Mouse (Mus musculus) G1E (cell line): ENCODE data around the gene 1190005I06Rik. TPM values are rescaled to one million over a fixed set of nuclear protein-coding genes. Genes with fewer than 3 reads are reported as not detected.

Experiments
- ATAC-seq: 2 replicates; pipeline ENCODE4 v1.8.0; 2016; ENCODE audit warnings: mild to moderate bottlenecking; ENCODE audit not compliant: insufficient number of reproducible peaks, poor library complexity, low FRiP score, severe bottlenecking; ENCODE audit errors: extremely low read depth
- DNase-seq: peaks from one replicate; pipeline ENCODE4 v3.0.0; 2012; ENCODE audit warnings: low spot score
- H3K27me3 ChIP-seq: 2 replicates; pipeline ENCODE4 v1.6.1; 2012; ENCODE audit warnings: mild to moderate bottlenecking, low read length, inconsistent platforms; ENCODE audit not compliant: insufficient read depth
- H3K36me3 ChIP-seq: replicated peaks from 2 replicates; pipeline ENCODE3; 2012; ENCODE audit warnings: mild to moderate bottlenecking, inconsistent platforms
- H3K4me1 ChIP-seq: 2 replicates; pipeline ENCODE4 v1.6.1; 2012; ENCODE audit warnings: low read depth, low read length, inconsistent platforms, mixed read lengths; ENCODE audit not compliant: insufficient read depth
- H3K4me3 ChIP-seq: 2 replicates; pipeline ENCODE4 v1.5.1; 2012; ENCODE audit warnings: low read depth, mild to moderate bottlenecking, inconsistent platforms, low read length, moderate library complexity, mixed read lengths
- H3K9me3 ChIP-seq: replicated peaks from 2 replicates; pipeline ENCODE4 v1.6.1; 2012; ENCODE audit warnings: inconsistent platforms
- CTCF ChIP-seq: IDR thresholded peaks from 2 replicates; pipeline ENCODE4 v1.5.1; 2012; ENCODE audit warnings: low read depth, low read length, inconsistent platforms, mixed read lengths
- GATA1 ChIP-seq: IDR thresholded peaks from 2 replicates; pipeline ENCODE4 v1.6.1; 2012; ENCODE audit warnings: borderline replicate concordance, low read length, inconsistent platforms, mixed read lengths
- GATA2 ChIP-seq: IDR thresholded peaks from 2 replicates; pipeline ENCODE4 v1.6.1; 2012; ENCODE audit warnings: low read depth, low read length, inconsistent platforms, borderline replicate concordance
- POLR2AphosphoS5 ChIP-seq: IDR thresholded peaks from 2 replicates; pipeline ENCODE4 v1.6.1; 2012; ENCODE audit warnings: low read depth, low read length, inconsistent platforms; ENCODE audit not compliant: insufficient replicate concordance
- TAL1 ChIP-seq: conservative IDR thresholded peaks from 2 replicates; pipeline ENCODE4 v1.6.1; 2012; ENCODE audit warnings: low read depth, low read length, inconsistent platforms, mixed read lengths
- polyA plus RNA-seq: library from polyadenylated mRNA; stranded (reverse); fragments of >175 nt; gene quantifications from 2 replicates; pipeline ENCODE4 v1.2.3, GENCODE M21; 2012
- total RNA-seq, 2 experiments: library from RNA; stranded (forward) in 1 of 2; stranded (reverse) in 1 of 2; fragments of 200-1000 nt in 1 of 2; fragments of >200 nt in 1 of 2; fragmentation: Nextera tagmentation in 1 of 2; gene quantifications; 2 replicates each; pipeline ENCODE4 v1.2.3; 2014 to 2017

Gene 1190005I06Rik
- total and polyA plus RNA-seq, 3 experiments, result 0.10 to 0.71 TPM; not detected in 1

- TF ChIP-seq GATA2, result no peak
- no peak for TF ChIP-seq TAL1
- TF ChIP-seq POLR2AphosphoS5, result no peak
- no peak for TF ChIP-seq GATA1
- TF ChIP-seq CTCF, result no peak
- no peak for ATAC-seq
- Histone ChIP-seq H3K4me3 (no peak overlapping the region), H3K4me1 (peaks cover 14% of the 10 kb centered on the region), H3K27me3 (peaks cover 45% of the 10 kb centered on the region), H3K9me3 (no peaks in the 10 kb centered on the region), H3K36me3 (no peaks in the 10 kb centered on the region)
- no peak for DNase-seq
These were observed 32.9 kb downstream of the 1190005I06Rik start for GRCm38 (mm10) chr8:120614491-120614890.

GRCm38 (mm10) chr8:120610824-120611223 lies 36.6 kb downstream of the 1190005I06Rik start:
- Histone ChIP-seq H3K4me3 (no peak overlapping the region), H3K36me3 (no peaks in the 10 kb centered on the region), H3K27me3 (peaks cover 48% of the 10 kb centered on the region), H3K9me3 (no peaks in the 10 kb centered on the region), H3K4me1 (peaks cover 15% of the 10 kb centered on the region)
- TF ChIP-seq POLR2AphosphoS5, result no peak
- TF ChIP-seq CTCF, result no peak
- no peak for TF ChIP-seq GATA1
- TF ChIP-seq TAL1, result no peak
- no peak for TF ChIP-seq GATA2
- ATAC-seq (no peak), DNase-seq (no peak)

- DNase-seq, result peak; percentile 53
These were observed 39.5 kb downstream of the 1190005I06Rik start for GRCm38 (mm10) chr8:120607885-120608284.

GRCm38 (mm10) chr8:120607460-120607859 lies 40.0 kb downstream of the 1190005I06Rik start:
- Histone ChIP-seq H3K4me1 (peaks cover 12% of the 10 kb centered on the region), H3K9me3 (no peaks in the 10 kb centered on the region), H3K27me3 (peaks cover 41% of the 10 kb centered on the region), H3K4me3 (peak overlapping the region; percentile 4; the same call in 1 of the 2 replicates), H3K36me3 (no peaks in the 10 kb centered on the region)
- TF ChIP-seq POLR2AphosphoS5, result no peak
- no peak for TF ChIP-seq CTCF
- no peak for TF ChIP-seq TAL1
- TF ChIP-seq GATA1, result no peak
- no peak for TF ChIP-seq GATA2
- no peak for ATAC-seq
- DNase-seq, result no peak

More at GRCm38 (mm10) chr8:120607885-120608284, 39.5 kb downstream of the 1190005I06Rik start:
- H3K9me3 ChIP-seq, result no peaks in the 10 kb centered on the region
- peaks cover 39% of the 10 kb centered on the region for H3K27me3 ChIP-seq
- H3K4me1 ChIP-seq, result peaks cover 12% of the 10 kb centered on the region
- TF ChIP-seq GATA1, result no peak
- no peak for TF ChIP-seq POLR2AphosphoS5
- peak; percentile 84 for TF ChIP-seq CTCF
- TF ChIP-seq TAL1, result no peak
- no peak for TF ChIP-seq GATA2
- no peak overlapping the region; the same call in 1 of the 2 replicates for H3K4me3 ChIP-seq
- no peaks in the 10 kb centered on the region for H3K36me3 ChIP-seq
- ATAC-seq, result peak; percentile 57; the same call in 1 of the 2 replicates

GRCm38 (mm10) chr8:120602672-120603071 lies 44.8 kb downstream of the 1190005I06Rik start:
- DNase-seq, result no peak
- no peak for ATAC-seq
- H3K27me3 ChIP-seq, result peaks cover 26% of the 10 kb centered on the region

GRCm38 (mm10) chr8:120599504-120599903 lies 47.9 kb downstream of the 1190005I06Rik start:
- H3K9me3 ChIP-seq, result peaks cover 6% of the 10 kb centered on the region
- H3K36me3 ChIP-seq, result no peaks in the 10 kb centered on the region
- no peak for ATAC-seq
- 0 out of 2 replicates have a peak, but pooled peaks cover 3% of the 10 kb centered on the region for H3K4me1 ChIP-seq
- TF ChIP-seq GATA2 (no peak), TAL1 (no peak), GATA1 (no peak), CTCF (peak; percentile 83), POLR2AphosphoS5 (no peak)
- peak; percentile 35 for DNase-seq
- peaks cover 25% of the 10 kb centered on the region for H3K27me3 ChIP-seq
- H3K4me3 ChIP-seq, result no peak overlapping the region

More at GRCm38 (mm10) chr8:120602672-120603071, 44.8 kb downstream of the 1190005I06Rik start:
- H3K4me1 ChIP-seq, result peaks cover 6% of the 10 kb centered on the region
- H3K4me3 ChIP-seq, result no peak overlapping the region
- no peaks in the 10 kb centered on the region for H3K36me3 ChIP-seq
- no peak for TF ChIP-seq CTCF
- TF ChIP-seq POLR2AphosphoS5, result no peak
- H3K9me3 ChIP-seq, result peaks cover 5% of the 10 kb centered on the region

- TF ChIP-seq CTCF, result no peak
- TF ChIP-seq GATA2, result no peak
- Histone ChIP-seq H3K9me3 (peaks cover 7% of the 10 kb centered on the region), H3K4me3 (no peak overlapping the region), H3K27me3 (peaks cover 25% of the 10 kb centered on the region), H3K4me1 (0 out of 2 replicates have a peak, but pooled peaks cover 3% of the 10 kb centered on the region), H3K36me3 (no peaks in the 10 kb centered on the region)
- no peak for ATAC-seq
- DNase-seq, result no peak
These were observed 48.9 kb downstream of the 1190005I06Rik start for GRCm38 (mm10) chr8:120598579-120598978.
